Mouse (Mus musculus): ENCODE measurements around the gene Gfer.

Gfer gene

DNA sequence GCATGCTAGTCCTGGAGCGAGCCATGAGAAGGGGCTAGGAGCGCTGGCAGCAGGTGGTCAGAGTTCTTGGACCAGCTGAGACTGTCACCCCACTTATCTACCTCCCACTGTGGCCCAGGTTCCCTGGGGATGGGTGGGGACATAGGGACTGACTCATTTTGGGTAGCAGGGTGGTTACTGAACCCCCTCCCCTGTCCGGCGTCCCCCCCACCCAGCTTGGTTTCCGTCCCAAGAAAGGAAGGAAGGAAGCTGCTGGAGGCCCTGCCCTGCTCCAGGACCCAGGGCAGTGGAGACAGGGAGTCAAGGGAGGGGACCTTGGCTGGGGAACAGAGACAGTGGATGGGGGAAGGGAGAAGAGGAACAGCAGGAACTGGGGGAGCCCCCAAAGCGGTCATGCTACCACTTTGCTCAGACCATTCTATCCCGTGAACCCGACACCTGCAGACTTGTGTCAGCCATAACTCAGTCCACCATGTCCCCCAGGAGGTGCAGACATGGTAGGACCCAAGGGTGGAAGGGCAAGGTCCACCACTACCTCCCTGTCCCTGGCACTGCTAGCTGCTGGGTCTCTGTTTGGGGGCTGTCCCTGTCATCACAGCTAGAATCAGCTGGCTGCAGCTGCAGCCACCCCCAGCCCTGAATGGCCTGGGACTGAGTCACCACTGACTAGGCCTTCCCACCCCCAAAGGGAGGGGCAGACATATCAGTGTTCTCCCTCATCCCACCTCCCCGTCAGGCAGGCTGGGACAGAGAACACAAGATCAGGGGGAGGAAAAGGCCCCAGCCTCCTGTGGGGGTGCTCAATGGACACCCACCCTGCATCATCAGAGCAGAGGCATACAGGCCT, 50.9 kb downstream of the Gfer start:
- DNase-seq, result no peak

DNA sequence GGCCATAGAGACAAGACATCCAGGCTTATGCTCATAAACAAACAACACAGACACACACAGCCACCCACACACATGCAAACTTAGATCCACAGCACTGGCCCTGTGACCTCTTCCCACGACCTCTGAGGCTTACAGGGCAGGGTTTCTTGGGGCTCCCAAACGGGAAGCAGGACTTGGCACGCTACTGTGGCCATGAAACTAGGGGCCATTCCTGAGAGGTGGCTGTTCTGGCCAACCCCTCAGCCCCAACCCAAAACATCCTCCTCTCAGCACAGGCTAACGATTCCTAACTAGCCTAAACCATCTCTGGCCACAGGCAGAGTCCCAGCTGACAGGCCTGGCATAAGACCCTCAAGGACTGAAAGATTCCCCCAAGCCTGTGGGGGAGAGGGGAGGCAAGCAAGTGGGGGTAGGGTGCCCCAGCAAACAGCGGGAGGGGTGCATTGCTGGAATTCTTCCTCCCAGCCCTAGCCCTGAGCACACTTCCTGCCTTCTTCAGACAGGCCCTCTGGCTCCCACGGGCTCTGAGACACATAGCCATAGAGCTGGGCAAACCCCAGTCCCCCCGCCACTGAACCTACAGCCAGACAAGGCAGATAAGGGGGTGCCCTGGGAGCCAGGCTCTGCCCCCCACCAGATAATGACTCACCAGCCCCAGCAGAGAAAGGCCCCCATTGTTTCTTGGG, 51.8 kb downstream of the Gfer start:
- DNase-seq, result no peak

All from spleen, adult 18-20 months (tissue).